Comparison of ENCODE assay signal across 21 mouse cellular contexts in genomic region chr2:24090921-24091320, GRCm38 (mm10). TPM values are rescaled to one million over a fixed set of nuclear protein-coding genes. Genes with fewer than 3 reads are reported as not detected.
DNase-seq lines count a peak whose midpoint lies in the region.
"Had no signal": no experiment of that assay in that cellular context is flagged by ENCODE, and none has a peak within 500 bp of the region (broad histone marks: within the 10 kb centered on the region; RNA-seq: fewer than 3 reads in every experiment).

No protein-coding gene starts in this region.

- no peak overlapping the region for H3K4me3 ChIP-seq in heart, embryonic 10.5 days

- DNase-seq in fat pad, adult 2 months (ENCODE audit: extremely low read depth, low read depth, low spot score): peak; percentile 76
- DNase-seq in gonadal fat pad, adult 2 months (ENCODE audit: low read depth): peak; percentile 62
- no peak for DNase-seq in cerebellum, postnatal 10 days
- DNase-seq in heart, embryonic 10.5 days (ENCODE audit: low spot score): no peak
- DNase-seq: adrenal gland, adult 2 months; adrenal gland, adult 8-10 months; adrenal gland, postnatal 10 days; adrenal gland, postnatal 14 days; adrenal gland, postnatal 25 days; adrenal gland, postnatal 36 days; B cell, adult 2 months; cerebellum, adult 11 months; cerebellum, adult 11-12 months; cerebellum, adult 18-20 months had no signal

- H3K4me1 ChIP-seq in heart, embryonic 10.5 days: no peaks in the 10 kb centered on the region

- H3K36me3 ChIP-seq in heart, embryonic 10.5 days: no peaks in the 10 kb centered on the region
- H3K36me3 ChIP-seq: G1E had no signal

- no peaks in the 10 kb centered on the region for H3K27me3 ChIP-seq in heart, embryonic 10.5 days (ENCODE audit: insufficient read depth, poor library complexity, severe bottlenecking)
- H3K27me3 ChIP-seq: CH12.LX, Patski had no signal

- no peak overlapping the region for H3K27ac ChIP-seq in heart, embryonic 10.5 days

- WGBS in heart, embryonic 10.5 days: 71% methylated on average over 1 of the region's 1 CpGs

- H3K9me3 ChIP-seq in heart, embryonic 10.5 days: no peaks in the 10 kb centered on the region
- H3K9me3 ChIP-seq: G1E had no signal

RNA-seq across cellular contexts. Expression of gene Tbpl2, which starts 5.5 kb away (rescaled TPM):
- not detected in 2 replicates for polyA plus RNA-seq in gonadal fat pad, adult 2 months (2012; rRNA removed)
- not detected in 2 replicates for polyA plus RNA-seq in heart, embryonic 10.5 days (2016; fragmentation: Nextera tagmentation; extraction: Ambion mirVana)
- polyA plus RNA-seq: activated CD4-positive, CD25-positive, alpha-beta regulatory T cell, adult 4 months; adrenal gland, adult 2 months; brain, embryonic 14.5 days; C2C12; CD4-positive, CD25-positive, alpha-beta regulatory T cell, adult 4 months; G1E had no signal

RNA-seq across cellular contexts. Expression of gene Hnmt, which starts 41.7 kb away (rescaled TPM):
- polyA plus RNA-seq in gonadal fat pad, adult 2 months (2012; rRNA removed): 4.5 and 4.7 TPM in 2 replicates
- polyA plus RNA-seq in heart, embryonic 10.5 days (2016; fragmentation: Nextera tagmentation; extraction: Ambion mirVana): 2.0 and 3.8 TPM in 2 replicates
- polyA plus RNA-seq: activated CD4-positive, CD25-positive, alpha-beta regulatory T cell, adult 4 months; C2C12; CD4-positive, CD25-positive, alpha-beta regulatory T cell, adult 4 months; G1E had no signal

Comparison
In these comparisons a context has a peak if more than half of its experiments do, and no peak if none do; other contexts are left out.
1. DNase-seq: peak in fat pad, adult 2 months (single experiment) and gonadal fat pad, adult 2 months (single experiment); none in cerebellum, postnatal 10 days (0 of 2) and heart, embryonic 10.5 days (single experiment).